9 mouse cellular contexts compared by ENCODE assay signal in the genomic region with DNA sequence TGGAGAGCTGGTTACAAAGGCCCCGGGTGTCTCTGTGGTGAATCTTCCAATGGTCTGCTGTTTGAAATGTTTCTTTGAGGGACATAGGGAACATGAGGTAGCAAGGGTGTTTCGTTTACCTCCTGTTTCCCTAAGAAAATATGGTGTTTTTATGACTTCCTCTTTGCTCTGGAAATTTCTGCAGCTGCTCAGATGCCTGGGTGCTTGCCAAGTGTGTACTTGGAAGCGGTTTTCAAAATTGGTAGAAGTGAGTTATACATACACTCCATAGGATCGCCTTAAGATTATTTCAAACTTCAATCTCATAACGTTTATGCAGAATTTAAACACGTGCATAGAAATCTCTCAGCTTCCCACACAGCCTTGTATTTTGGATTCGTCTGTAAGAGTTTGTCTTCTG. TPM values are rescaled to one million over a fixed set of nuclear protein-coding genes. Genes with fewer than 3 reads are reported as not detected.
DNase-seq lines count a peak whose midpoint lies in the region; ATAC-seq and TF ChIP-seq lines count a peak whose summit lies in the region.
"Had no signal": no experiment of that assay in that cellular context is flagged by ENCODE, and none has a peak within 500 bp of the region (broad histone marks: within the 10 kb centered on the region; RNA-seq: fewer than 3 reads in every experiment).

No protein-coding gene starts in this region.

- H3K4me3 ChIP-seq in bone marrow macrophage, adult 2 months (ENCODE audit: insufficient read depth, low read length) = peak overlapping the region; percentile 57
- no peak overlapping the region for H3K4me3 ChIP-seq in heart, embryonic 16.5 days (ENCODE audit: low read length)
- H3K4me3 ChIP-seq in liver, embryonic 12.5 days = no peak overlapping the region

- no peaks in the 10 kb centered on the region for H3K27me3 ChIP-seq in heart, embryonic 16.5 days (ENCODE audit: control insufficient read depth, insufficient read depth, low read length)
- no peaks in the 10 kb centered on the region for H3K27me3 ChIP-seq in liver, embryonic 12.5 days (replicated peaks)

- no peak overlapping the region for H3K4me2 ChIP-seq in heart, embryonic 16.5 days (ENCODE audit: low read depth, low read length)
- no peak overlapping the region for H3K4me2 ChIP-seq in liver, embryonic 12.5 days

- H3K4me1 ChIP-seq in bone marrow macrophage, adult 2 months (ENCODE audit: control insufficient read depth, insufficient read depth, low read length) = peaks cover 26% of the 10 kb centered on the region
- peaks cover 22% of the 10 kb centered on the region for H3K4me1 ChIP-seq in heart, embryonic 16.5 days (ENCODE audit: control insufficient read depth, insufficient read depth, low read length)
- H3K4me1 ChIP-seq in liver, embryonic 12.5 days = no peaks in the 10 kb centered on the region

- no peaks in the 10 kb centered on the region for H3K36me3 ChIP-seq in heart, embryonic 16.5 days (ENCODE audit: control insufficient read depth, insufficient read depth)
- no peaks in the 10 kb centered on the region for H3K36me3 ChIP-seq in liver, embryonic 12.5 days
- H3K36me3 ChIP-seq: G1E had no signal

- no peak for TF ChIP-seq CTCF in bone marrow macrophage, adult 2 months (IDR thresholded peaks at IDR 0.05; ENCODE audit: low read depth, low read length)

- no peak for ATAC-seq in heart, embryonic 16.5 days (replicated peaks; ENCODE audit: extremely low read depth, insufficient read depth, low FRiP score)
- ATAC-seq in liver, embryonic 12.5 days = no peak

- peak overlapping the region; percentile 99 for H3K27ac ChIP-seq in bone marrow macrophage, adult 2 months (ENCODE audit: insufficient read depth, low read depth, low read length)
- H3K27ac ChIP-seq in heart, embryonic 16.5 days (ENCODE audit: low read length) = peak overlapping the region; percentile 67
- H3K27ac ChIP-seq in liver, embryonic 12.5 days = no peak overlapping the region

- WGBS in heart, embryonic 16.5 days = 49% methylated on average over 7 of the region's 7 CpGs
- 53% methylated on average over 7 of the region's 7 CpGs for WGBS in liver, embryonic 12.5 days (ENCODE audit: insufficient replicate concordance)

- H3K9me3 ChIP-seq in heart, embryonic 16.5 days (replicated peaks; ENCODE audit: control insufficient read depth, low read length) = no peaks in the 10 kb centered on the region
- no peaks in the 10 kb centered on the region for H3K9me3 ChIP-seq in liver, embryonic 12.5 days (replicated peaks)
- H3K9me3 ChIP-seq: G1E had no signal

- H3K9ac ChIP-seq in heart, embryonic 16.5 days (ENCODE audit: low read length) = no peak overlapping the region
- H3K9ac ChIP-seq in liver, embryonic 12.5 days = no peak overlapping the region

- peak; percentile 17 for DNase-seq in kidney, adult 18-20 months
- DNase-seq in kidney, adult 11 months = no peak
- DNase-seq in lung, postnatal 36 days = peak; percentile 32
- DNase-seq in spleen, postnatal 14 days (ENCODE audit: low spot score in 2 of 2) = no peak
- DNase-seq in ovary, postnatal 10 days (ENCODE audit: low spot score) = no peak

- TF ChIP-seq POLR2A in bone marrow macrophage, adult 2 months (IDR thresholded peaks at IDR 0.05; ENCODE audit: borderline replicate concordance, low read depth, low read length) = no peak

RNA-seq across cellular contexts. Expression of a gene that starts 29.1 kb away (rescaled TPM):
- 71.4 and 77.5 TPM in 2 replicates for polyA plus RNA-seq in bone marrow macrophage, adult 2 months (2012; ENCODE audit: insufficient read depth, insufficient read length, missing spikeins)
- 0.81 and 3.7 TPM in 2 replicates for polyA plus RNA-seq in heart, embryonic 16.5 days (2015; fragmentation: Nextera tagmentation; extraction: Ambion mirVana)
- polyA plus RNA-seq in liver, embryonic 12.5 days (2016; fragmentation: Nextera tagmentation; extraction: Ambion mirVana) = 0.04 and 0.12 TPM in 2 replicates
- polyA plus RNA-seq: G1E had no signal

Comparison
In these comparisons a context has a peak if more than half of its experiments do, and no peak if none do; other contexts are left out.
1. DNase-seq: peak in kidney, adult 18-20 months (single experiment) and lung, postnatal 36 days (single experiment); none in kidney, adult 11 months (single experiment), spleen, postnatal 14 days (0 of 2) and ovary, postnatal 10 days (single experiment).
2. RNA of a gene that starts 29.1 kb away (polyA plus RNA-seq): 71.4 to 77.5 TPM in bone marrow macrophage, adult 2 months; 0.81 to 3.7 TPM in heart, embryonic 16.5 days and 0.04 to 0.12 TPM in liver, embryonic 12.5 days; every median in the first group is over 10 times any median in the second.